Mouse (Mus musculus) T-helper 17 cell (primary cell): ENCODE measurements at regions not wholly inside any gene's neighbourhood (a gene's known extent, or its start where the extent isn't known, plus 50 kb on each side); places are given as distances from the start of the nearest gene placed in this dataset.

Source experiments
- in situ Hi-C, 2 experiments: fragments of 300-600 bp; cut with MboI, MseI; formaldehyde crosslinking; loops; 1 replicate in 1 of 2; 2 replicates in 1 of 2; pipeline ENCODE4 v1.15.1; 2025; ENCODE audit warnings: high pct_unique_total_duplicates in 2 of 2

DNA sequence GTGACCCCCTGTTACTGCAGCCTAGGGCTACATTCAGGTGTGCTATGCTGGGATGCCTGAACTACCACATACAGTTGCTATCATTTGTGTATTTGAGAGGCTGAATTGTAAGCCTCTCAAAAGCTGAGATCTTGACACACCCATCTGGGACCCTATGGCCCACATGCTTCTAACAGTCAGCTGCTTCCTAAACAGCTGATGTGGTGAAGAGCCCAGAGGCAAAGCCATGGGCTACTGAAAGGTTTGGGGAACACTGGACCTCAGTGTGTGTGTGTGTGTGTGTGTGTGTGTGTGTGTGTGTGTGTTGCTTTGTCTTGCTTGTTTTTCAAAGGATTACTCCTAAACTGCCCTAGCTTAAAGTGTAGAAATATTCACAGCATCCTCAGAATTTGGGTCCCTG is 75.0 kb downstream of the Lbh start:
- in situ Hi-C loops, result loop anchor here (5.0 to 10.0 kb wide), 2 partner anchors 91 to 582 kb away; no protein-coding TSS in a partner anchor

DNA sequence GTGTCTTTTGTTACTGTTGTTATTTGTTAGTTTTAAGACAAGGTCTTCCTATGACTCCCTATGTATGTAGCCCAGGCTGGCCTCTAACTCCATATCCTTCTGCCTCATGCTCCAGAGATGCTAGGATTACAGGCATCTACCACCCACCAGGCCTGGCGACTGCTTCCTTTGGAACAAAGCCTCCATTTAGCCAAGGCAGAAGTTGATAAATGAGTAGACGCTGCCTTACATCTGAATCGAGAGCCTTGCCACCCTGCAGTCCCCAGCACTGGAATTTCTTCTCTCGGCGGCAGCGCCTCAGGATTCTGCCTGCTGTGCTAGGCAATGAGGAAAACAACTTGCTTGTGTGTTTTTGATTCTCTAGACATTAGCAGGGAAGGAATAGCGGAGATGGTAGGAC is 75.5 kb downstream of the Lbh start:
- in situ Hi-C loops, result loop anchor here (5.0 to 10.0 kb wide), 2 partner anchors 91 to 581 kb away; no protein-coding TSS in a partner anchor

DNA sequence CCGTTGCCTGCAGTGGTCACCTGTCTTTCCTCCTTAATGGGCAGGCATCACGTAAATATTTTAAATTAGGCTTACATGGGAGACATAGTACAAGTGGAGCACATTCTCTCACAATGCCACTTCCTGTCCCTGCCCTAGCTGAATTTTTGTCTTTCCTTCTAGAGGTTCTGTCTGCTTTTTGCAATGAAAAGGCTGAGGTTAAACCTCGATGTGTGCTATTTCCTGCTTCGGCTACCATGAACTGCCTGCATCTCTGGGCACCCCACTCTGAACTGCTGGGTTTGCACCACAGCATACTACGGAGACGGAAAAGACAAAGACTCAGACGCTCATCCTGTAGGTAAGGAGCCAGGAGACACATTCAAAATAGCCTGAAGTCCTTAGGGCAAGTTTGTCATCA is 78.4 kb downstream of the Lbh start:
- in situ Hi-C loops, result loop anchor here in 1 of 2 experiments (10.0 kb wide), 1 partner anchor 578 kb away; no protein-coding TSS in a partner anchor

DNA sequence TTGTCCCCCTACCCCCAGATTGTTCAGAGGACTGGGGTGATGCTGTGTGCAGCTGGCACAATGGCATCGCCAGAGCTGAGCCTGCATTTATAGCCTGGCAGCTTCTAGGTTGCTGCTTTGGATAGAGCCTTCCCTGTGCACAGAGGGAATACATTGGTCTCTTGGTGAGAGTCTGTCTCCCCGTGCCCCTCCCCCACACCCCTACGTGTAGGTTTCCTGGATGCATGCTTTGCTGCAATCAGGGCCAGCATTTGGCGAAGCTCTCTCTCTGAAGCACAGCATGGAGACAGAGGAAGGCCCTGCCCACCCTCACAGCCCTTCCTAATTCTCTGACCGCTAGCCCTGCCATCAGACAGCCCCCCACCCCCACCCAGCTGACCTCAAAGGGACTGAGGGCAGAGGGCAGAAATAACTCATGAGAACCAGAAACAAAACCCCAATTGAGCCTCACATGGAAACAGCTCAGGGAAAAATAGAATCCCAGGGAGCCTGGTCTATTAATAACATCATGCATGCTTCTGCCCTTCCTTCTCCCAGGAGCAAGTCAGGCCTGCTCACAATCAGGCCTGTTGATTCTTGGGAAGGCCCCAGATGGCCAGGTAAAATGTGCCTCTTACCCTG is 79.3 kb downstream of the Lbh start:
- in situ Hi-C loops, result loop anchor here in 1 of 2 experiments (10.0 kb wide), 1 partner anchor 577 kb away; no protein-coding TSS in a partner anchor

DNA sequence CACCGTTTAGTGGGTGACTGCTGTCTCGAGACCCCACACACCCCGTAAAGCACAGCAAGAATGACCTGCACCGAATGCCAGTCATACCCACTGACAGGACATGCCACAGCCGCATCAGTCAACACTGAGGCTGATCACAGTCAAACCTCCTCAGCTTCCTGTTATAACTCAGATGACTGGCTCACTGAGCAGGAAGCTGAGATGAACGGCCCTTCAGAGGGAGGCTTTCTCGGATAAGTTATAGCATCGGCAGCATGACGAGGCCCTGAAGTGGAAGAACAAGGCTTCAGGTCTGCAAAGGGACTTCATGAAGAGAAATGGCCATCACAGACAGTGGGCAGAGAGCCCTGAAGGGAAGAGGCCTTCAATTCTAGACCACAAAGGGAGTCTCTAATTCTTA is 87.0 kb downstream of the Lbh start:
- in situ Hi-C loops, result loop anchor here in 1 of 2 experiments (5.0 kb wide), 1 partner anchor 88 kb away; the partner anchor contains the start of gene Lbh

DNA sequence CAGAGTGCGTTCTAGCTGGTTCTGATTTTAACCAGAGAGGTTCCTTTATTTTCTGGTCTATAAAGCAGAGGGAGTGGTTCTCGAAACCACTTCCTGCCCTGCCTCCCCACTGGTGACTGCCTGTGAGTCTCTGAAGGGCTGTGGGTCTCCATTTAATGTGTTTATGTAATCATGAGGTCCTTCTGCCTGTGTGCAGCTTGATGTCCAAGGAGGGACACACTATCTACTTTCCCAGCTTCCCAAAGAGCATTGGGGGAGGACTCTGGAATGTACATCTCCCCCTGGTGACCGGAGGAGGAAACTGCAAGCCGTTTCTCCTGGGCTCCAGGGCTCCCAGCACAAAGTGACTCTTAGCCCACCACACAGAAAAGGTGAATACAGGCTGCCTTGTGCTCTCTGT is 90.8 kb downstream of the Lbh start:
- in situ Hi-C loops, result loop anchor here in 1 of 2 experiments (5.0 kb wide), 1 partner anchor 92 kb away; the partner anchor contains the start of gene Lbh

DNA sequence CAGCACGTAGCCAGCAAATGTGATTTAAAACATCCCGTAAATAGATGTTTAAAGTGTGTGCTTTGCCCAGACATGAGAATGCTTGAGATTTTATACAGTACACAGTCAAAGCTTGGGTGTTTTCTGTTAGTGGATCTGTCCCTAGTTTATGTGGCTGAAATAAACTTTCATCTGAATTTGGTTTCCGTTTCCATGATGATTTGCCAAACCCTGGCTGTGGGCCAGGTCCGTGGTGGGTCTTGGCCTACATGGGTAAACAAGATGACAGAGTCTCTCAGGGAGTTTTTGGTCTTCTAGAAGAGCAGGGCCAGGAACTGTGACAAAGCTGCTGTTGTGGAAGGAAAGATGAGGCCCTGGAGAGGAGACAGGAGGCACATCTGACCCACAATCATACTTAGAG is 91.9 kb downstream of the Lbh start:
- in situ Hi-C loops, result loop anchor here in 1 of 2 experiments (5.0 kb wide), 1 partner anchor 93 kb away; the partner anchor contains the start of gene Lbh

DNA sequence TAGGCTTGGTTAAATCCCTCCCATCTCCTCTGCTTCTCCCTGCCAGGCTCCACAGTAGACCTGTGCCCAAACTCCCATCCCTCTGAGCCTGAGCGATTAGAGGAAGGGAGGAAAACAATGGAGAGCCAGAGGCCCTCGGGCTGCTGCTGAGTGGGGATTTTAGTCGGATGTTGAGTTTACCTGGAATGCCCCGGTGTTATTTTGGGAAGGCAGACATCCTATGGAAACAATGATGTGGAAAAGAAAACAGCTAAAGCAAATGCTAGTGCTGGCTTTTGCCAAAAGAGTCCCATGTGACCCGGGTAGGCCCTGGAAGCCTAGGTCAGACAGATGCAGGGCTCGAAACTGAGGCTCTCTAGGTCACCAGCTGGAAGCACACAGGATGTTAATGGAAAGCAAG is 94.3 kb downstream of the Lbh start:
- in situ Hi-C loops, result no loop called here

DNA sequence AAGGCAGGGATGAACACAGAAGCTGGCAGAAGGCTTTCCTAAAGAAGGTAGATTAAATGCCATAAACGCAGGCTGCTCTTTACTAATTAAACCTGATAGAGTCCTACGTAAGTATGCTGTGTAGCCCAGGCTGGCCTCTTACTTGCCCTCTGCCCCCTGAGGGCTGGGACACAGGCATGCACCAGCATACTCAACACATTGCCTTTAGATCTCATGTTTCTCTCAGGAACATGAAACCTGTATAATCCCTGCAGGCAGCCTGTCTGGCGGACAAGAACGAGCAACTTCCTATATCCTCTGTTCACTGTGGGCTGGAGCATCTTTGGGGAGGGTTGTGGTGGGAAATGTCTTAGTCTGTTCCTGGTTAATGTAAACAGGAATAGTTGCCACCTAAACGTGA is 94.8 kb upstream of the Lclat1 start:
- in situ Hi-C loops, result no loop called here

DNA sequence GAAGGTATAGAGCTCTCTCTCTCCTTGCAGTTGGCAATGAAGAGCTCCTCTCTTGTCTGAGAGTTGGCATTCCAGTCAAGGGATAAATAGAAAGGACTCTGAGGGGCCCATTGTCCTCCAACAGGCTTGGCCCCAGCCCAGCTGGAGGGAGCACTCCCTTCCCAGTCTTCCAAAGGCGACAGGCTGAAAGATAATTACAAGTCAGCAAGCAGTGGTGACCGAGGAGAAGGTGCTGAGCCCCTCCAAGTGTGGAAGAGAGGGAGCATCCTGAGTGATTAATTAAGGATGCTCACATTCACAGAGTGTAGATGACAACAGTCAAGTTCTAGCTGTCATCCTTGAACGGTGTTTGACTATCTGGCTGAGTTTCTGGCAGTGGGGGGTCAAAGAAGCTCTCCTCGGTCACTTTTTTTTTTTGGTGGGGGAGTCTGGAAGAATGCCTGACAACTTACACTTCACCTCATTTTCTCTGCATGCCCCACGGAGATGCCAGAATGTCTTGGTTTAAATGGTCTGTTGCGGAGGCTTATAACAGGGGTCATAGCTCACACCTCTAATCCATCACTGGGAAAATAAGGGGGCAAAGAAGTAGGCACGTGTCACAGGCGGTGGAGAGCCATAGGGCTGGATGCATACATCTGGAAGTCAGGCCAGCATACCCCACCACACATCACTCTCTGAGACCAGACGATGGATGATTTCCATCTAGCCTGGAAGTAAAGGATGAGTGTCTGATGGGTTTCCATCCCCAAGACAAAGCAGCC is 93.5 kb upstream of the Lclat1 start:
- in situ Hi-C loops, result no loop called here

DNA sequence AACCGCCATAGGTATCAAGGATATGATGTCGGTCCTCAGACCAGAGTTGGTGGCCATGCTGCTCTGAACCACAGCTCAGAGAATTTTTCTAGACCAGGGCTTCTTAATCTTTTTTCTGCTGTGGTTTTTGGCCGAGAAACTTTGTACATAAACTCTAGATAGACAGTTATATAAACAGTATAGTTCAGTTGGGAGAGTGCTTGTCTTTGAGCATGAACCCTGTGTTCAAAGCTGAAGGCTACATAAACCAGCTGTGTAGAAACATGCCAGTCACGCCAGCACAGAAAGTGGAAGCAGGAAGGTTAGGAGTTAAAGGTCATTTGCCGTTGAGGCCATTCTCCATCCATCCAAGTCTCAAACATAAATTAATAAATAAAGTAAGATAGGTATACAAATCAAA is 90.6 kb upstream of the Lclat1 start:
- in situ Hi-C loops, result no loop called here

DNA sequence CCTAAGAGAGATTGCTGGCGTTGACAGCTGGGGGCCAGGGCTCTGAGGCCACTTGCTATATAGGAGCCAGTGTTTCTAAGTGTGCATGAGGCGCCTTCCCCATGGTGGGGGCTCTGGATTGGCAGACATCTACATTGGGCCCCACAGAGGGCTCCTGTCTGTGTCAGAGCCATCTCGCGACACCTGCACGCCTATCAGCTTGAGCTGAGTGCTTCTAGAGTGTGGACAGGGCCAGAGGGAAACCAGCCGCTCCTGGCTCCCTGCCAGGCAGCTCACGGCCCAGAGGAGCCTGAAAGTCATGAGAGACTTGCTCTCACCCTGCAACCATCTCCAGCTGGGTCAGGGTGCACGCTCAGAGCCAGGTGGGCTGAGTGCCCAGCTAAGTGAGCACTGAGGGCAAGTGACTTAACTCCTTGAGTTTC is 85.1 kb upstream of the Lclat1 start:
- in situ Hi-C loops, result no loop called here

DNA sequence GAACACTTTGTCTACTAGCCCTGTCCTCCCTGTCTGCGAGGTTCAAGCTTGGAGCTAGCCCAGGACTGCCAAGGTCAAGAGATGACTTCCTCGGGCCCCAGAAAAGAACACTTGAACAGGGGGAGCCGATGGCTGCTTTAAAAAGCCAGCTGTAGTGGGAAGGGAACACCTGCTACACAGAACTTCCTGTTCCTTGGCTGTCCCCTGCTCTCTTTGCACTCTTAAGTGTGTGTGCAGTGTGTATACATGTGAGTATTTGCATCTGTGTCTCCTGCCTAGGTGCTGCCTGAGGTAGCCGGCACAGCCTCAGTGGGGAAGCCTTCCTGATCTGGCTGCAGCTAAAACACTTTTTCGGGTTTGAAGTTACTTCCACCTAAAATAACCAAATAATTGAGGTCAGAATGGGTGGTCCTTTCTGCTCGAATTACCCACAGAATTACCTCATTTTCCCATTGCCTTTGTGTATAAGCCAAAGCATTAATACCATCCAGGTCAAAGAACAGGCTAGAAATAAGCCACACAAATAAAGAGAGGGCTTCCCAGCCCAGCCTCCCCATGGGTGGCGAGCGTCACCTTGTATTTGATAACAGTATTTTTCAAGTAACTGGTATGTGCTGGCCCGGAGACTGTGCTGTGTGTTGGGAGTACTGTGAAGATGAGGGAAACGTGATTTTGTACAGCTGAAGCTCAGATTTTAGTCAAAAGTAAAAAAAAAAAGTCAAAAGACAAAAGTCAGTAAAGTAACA is 84.2 kb upstream of the Lclat1 start:
- in situ Hi-C loops, result no loop called here

DNA sequence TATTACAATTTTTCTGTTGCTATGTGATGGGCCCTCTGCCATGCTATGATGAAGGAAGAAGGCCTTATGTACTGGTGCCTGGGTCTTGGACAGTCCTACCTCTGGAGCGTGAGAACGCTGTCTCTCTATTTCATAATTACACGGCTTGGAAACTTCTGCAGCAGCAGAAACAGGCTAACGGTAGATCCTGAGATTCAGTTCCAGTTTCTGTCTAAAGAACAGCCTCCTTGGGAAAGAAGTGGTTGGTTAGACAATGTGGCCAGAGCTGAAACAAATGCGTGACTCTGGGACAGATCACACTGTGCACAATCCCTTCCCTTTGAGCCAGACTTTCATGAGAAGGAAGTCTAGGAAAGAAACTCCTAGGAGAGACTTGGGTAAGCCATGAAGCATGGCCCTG is 80.7 kb upstream of the Lclat1 start:
- in situ Hi-C loops, result no loop called here

DNA sequence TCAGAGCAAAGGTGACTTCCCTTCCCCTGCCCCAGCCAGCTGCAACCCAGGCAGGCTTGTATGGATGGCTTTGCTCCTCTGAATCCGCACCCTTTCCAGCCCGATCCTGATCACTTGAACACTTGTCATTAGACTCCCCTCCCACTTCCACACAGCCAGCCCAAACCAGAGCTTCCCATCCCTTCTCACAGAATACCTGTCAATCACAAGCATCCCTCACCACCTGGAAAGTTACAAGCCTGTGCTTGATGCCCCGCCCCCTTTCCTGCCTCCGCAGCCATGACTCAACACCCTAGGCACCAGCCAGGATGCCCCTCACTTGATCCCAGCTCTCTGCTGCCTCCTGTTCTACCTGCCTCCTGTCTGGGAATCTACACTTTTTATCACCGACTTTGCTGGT is 76.0 kb upstream of the Lclat1 start:
- in situ Hi-C loops, result no loop called here

DNA sequence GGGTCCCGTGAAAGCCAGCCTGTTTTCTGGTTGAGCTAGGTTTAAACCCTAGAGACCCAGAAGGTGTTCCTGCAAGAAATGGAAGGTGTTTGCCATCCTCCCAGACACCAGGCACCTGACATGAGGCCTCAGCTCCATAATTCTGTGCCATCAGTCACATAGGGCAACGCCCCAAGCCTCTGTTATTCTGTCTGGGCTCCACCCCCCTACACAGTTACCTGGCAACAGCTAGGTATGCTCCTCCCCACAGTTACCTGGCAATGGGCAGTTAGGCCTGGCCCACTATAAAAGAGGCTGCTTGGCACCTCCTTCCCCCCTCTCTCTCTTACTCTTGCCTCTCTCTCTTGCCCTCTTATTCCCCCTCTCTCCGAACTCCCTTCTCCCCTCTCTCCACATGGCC is 75.5 kb upstream of the Lclat1 start:
- in situ Hi-C loops, result no loop called here

DNA sequence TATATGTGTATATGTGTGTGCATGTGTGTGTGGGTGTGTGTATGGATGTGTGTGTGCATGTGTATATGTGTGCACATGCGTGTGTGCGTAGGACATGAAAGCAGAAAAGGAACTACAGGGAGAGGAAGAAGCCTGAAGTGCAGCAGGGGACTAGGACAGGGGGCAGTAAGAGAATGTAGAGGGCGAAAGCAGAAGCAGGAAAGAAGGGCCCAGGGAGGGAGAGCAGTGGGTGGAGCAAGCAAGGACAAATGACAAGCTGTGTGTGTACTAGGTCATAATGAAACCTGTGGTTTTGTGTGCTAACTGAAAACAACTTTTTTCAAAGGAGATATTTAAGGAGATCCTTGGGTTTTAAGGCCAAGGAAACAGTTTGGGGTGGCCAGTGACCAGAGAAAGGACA is 73.4 kb upstream of the Lclat1 start:
- in situ Hi-C loops, result no loop called here

DNA sequence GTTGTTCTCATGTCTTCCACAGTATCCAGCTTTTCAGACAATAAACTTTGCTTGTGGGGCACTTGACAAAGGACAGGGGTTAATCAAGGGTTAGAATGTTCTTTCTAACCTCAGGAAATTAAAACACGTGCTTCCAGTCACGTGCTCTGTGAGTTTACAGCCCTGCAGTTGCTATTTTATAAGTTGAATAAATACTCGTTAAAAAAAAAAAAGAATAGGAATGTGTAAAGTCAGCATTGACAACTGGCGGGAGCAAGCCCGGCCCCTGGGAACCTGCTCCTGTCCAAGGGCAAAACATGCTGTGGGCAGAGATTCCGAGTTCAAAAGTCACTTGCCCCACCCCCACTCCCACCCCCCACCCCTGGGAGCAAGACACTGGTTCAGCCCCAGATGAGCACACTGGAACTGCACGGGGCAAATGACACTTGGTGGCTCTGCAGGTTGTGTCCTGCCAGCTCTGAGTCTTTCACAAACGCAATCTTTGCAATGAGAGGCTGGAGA is 72.8 kb upstream of the Lclat1 start:
- in situ Hi-C loops, result no loop called here

DNA sequence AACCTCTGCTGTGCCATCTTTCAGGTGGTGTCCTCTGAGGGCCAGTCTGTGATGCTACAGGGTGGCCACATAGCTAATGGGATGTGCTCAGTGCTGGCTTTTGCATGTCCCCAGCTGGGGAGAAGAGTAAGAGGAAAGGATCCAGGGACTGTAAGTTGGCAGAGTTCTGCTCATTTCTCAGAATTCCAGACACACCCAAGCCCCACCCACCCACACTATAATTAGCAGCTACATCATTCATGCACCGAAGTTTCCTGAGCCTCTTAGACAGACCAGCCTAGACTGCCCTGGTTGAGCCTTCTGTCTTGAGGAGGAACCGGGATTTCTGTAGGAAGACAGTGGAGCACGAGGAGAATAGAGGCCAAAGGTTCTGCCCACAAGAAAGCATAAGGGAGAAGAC is 70.9 kb upstream of the Lclat1 start:
- in situ Hi-C loops, result no loop called here

DNA sequence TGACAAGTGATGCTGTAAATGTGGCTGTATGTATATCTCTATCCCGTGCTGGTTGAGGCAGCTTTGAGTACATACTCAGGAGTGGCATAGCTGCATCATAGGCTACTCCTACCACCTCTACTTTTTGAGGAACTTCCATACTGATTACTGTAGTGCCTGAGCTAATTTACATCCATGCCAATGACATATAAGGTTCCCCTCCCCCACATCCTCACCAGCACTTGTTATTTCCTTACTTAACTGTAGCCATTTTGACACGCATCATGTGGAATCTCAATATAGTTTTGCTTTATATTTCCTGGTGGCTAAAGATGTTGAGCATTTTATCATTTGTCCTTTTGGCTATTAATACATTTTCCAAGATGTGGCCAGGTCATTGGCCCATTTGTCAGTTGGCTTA is 69.2 kb upstream of the Lclat1 start:
- in situ Hi-C loops, result no loop called here

DNA sequence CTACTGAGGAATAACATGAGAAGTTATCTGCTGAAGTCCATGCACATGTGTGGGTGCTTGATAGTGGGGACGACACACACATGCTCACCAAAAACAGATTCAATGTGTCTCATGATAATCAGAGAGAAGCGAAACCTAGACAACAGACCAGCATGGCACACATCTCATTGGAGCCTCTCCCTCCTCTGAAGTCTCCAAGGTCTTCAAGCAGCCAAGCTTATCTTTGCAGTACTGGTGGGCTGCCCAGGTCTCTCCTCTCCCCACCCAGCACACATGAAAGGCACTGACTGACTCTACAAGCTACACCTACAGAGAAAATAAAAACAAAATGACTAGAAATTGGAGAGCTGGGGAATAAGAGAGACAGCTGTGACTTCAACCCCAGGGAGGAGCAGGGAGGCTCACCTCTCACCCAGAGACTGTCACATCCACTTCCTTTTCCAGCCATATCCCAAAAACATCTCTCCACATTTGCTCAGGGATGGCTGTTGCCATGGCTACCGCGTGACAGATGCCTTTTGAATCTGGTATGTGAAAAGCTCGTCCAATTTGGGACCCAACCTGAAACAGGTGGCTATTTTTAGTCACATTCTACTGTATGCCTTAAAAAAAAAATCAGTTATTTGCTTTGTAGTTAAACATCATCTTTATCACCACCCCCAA is 62.7 kb upstream of the Lclat1 start:
- in situ Hi-C loops, result no loop called here
